Mouse (Mus musculus) splenic B cell, adult 2 months (primary cell): ENCODE measurements around the gene Sde2.

Experiments used
- DNase-seq: peaks from one replicate; pipeline ENCODE4 v3.0.0-alpha.2; 2011; ENCODE audit warnings: low read depth, low spot score
- H3K27me3 ChIP-seq: 2 replicates; pipeline ENCODE4 v1.6.1; 2012; ENCODE audit warnings: mild to moderate bottlenecking, low read length, moderate library complexity, mixed read lengths; ENCODE audit not compliant: control insufficient read depth, poor library complexity, insufficient read depth, severe bottlenecking
- H3K36me3 ChIP-seq: 2 replicates; pipeline ENCODE4 v1.6.1; 2012; ENCODE audit warnings: mild to moderate bottlenecking, low read length, moderate library complexity, mixed read lengths; ENCODE audit not compliant: control insufficient read depth, poor library complexity, insufficient read depth, severe bottlenecking

The Sde2 gene

DNA sequence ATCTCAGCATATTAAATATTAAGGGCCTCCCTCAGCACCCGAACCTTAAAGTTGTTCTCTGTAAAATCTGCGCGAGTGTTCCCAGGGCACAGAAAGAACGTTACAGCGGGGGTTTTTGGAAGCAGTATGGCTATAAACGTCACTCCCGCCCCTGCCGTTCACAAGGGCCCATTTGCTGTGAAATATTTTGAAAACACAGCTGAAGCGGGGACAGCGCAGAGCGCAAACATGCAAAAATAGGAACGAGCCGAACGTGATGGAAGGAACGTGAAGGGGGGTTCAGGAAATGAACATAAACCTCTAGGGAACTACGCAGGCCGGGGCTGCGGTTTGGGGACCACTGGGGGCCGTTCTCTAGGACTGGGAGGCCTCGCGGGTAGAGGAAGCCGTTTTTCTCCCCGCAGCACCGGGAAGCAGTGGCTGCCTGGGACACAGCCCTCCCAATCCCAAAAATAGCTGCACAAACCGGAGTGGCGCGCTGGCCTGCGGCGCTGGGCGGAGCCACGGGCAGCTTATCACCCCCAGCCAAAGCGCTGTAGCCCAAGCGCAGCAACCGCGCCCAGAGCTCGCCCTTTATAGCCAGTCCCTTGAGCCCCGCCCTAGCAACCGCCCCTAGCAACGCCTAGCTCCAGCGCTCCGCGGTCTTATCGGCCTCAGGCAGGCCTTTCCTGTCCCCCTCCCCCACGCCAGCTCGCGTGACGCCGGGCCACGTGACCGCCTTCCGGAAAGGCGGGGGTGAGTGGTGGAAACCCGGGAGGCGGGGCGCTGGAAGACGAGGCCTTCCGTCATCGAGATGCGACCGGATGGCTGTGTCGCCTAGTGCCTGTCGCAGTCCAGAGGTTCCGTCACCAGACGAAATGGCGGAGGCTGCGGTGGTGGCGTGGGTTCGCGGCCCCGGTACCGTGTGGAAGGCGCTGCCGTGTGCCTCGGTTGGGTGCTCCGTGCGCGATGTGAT lies at the start of gene Sde2:
Gene Sde2 (plus strand): TSS at position 812 of the 955 bp plus-strand sequence.
- DNase-seq, result peak; percentile 100
- no peaks in the 10 kb centered on the region for H3K27me3 ChIP-seq

DNA sequence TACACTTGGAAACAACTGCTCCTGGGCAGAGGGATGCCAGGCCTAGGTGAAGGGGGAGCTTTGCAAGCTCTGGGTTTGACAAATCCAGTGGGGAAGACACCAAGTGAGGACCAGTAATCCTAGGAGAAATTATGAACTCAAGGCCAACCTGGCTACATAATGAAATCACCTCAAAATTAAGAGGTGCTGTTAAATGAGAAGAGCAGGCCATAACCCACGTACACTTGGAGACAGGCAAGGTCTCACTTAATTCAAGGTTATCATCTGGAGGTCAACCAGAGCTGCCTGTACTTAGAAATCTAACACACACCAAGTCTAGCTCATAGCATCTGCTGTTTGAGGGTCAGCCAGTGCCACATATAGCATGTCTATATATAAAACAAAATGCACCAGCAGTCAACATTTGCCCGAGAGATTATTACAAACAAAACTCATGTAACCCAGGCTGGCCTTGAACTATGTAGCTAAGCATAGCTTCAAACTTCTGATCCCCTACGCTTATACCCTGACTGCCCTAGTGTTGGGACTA lies 49.4 kb upstream of the Sde2 start:
- Histone ChIP-seq H3K36me3 (peaks cover 19% of the 10 kb centered on the region), H3K27me3 (no peaks in the 10 kb centered on the region)
- no peak for DNase-seq

More for the DNA sequence above, at the start of gene Sde2:
- 0 out of 2 replicates have a peak, but pooled peaks cover 3% of the 10 kb centered on the region for H3K36me3 ChIP-seq

DNA sequence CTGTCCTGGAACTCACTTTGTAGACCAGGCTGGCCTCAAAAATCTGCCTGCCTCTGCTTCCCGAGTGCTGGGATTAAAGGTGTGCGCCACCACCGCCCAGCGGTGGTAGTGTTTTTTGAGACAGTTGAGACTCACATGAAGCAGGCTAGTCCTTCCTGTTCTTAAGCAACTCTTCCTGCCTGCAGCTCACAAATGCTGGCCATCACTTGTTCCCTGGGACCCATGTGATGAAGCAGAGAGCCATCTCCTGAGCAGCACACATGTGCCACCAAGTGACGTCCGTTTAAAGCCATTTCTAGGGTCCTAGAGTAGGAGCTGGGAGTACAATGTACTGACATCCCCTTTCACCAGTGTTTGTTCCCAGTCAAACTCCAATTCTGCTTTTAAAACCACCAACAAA lies 47.0 kb upstream of the Sde2 start:
- Histone ChIP-seq H3K36me3 (peaks cover 31% of the 10 kb centered on the region), H3K27me3 (no peaks in the 10 kb centered on the region)
- no peak for DNase-seq

GRCm38 (mm10) chr1:180808831-180809230 lies 42.1 kb upstream of the Sde2 start:
- no peak for DNase-seq
- Histone ChIP-seq H3K27me3 (no peaks in the 10 kb centered on the region), H3K36me3 (peaks cover 34% of the 10 kb centered on the region)

- H3K36me3 ChIP-seq, result peaks cover 26% of the 10 kb centered on the region
- H3K27me3 ChIP-seq, result no peaks in the 10 kb centered on the region
- peak; percentile 76 for DNase-seq
These were observed 40.0 kb upstream of the Sde2 start for GRCm38 (mm10) chr1:180810976-180811375.

- peak; percentile 68 for DNase-seq
- Histone ChIP-seq H3K36me3 (peaks cover 23% of the 10 kb centered on the region), H3K27me3 (no peaks in the 10 kb centered on the region)
These were observed 39.1 kb upstream of the Sde2 start for GRCm38 (mm10) chr1:180811596-180812462.

- peak; percentile 56 for DNase-seq
- H3K27me3 ChIP-seq, result no peaks in the 10 kb centered on the region
- peaks cover 17% of the 10 kb centered on the region for H3K36me3 ChIP-seq
These were observed 38.2 kb upstream of the Sde2 start for GRCm38 (mm10) chr1:180812463-180813408.

DNA sequence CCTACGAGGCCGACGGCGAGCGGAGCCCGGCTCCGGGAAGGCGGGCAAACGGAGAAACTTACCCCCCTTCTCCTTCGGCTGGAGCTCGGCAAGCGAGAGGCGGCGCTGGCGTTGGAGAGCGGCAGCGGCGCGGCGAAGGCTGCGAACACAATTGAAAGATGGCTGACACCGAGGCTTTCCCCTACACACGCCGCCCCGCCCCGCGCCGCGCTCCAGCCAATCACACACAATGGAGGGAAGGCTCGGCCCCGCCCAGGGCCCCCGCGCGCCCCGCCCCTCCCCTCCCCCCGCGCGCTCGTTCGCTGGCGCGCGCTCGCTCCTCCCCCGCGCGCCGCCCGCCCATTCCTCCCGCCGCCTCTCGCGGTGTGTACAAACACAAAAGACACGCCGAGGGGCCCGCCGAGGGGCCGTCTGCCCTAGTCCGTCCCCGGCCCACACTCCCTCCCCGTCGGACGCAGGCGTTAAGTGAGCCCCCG lies 37.5 kb upstream of the Sde2 start:
- no peaks in the 10 kb centered on the region for H3K27me3 ChIP-seq
- peaks cover 13% of the 10 kb centered on the region for H3K36me3 ChIP-seq
- DNase-seq, result peak; percentile 96

DNA sequence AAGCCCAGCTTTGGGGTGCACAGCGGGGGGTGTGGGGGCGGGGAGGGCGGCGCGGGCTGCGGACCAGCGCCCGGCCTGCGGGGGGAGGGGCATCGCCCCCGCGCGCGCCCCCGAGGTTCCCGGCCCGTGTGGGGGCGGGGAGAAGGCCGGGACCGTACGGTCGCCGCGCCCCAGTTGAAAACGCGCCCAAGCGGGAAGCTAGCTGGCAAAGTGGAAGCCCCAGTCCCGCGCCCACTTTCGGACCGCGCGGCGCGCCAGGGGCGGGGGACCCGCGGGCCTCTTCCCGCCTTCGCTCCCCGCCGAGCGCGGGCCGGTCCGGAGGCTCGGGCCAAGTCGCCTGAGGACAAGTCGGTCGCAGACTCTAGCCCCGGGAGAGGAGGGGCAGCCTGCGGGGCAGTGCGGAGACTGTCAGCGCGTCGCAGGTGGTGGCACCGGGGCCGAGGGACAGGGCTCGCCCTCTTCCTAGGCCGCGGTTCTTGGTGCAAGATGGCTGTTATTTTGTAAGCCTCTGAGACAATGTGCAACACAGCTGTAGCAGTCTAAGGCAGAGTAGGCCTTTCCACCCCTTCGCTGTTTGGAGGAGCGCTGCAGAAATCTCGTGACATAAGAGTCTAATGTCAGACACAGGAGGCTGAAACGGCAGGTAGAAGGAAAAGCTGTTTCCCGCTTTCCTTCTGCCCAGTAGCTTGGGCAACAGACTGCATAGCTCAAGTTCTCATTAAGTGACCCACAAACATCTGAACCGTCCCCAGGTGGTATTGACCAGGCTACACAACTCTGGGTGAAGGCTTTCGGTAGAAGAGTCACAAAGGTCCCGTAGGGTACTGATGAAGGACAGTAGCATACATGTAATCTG lies 36.8 kb upstream of the Sde2 start, which contains the start of gene H3f3a:
Gene H3f3a (minus strand): TSS at position 59 of the 856 bp plus-strand sequence.
- peak; percentile 89 for DNase-seq

GRCm38 (mm10) chr1:180815371-180816024 lies 35.4 kb upstream of the Sde2 start:
- no peaks in the 10 kb centered on the region for H3K27me3 ChIP-seq
- DNase-seq, result no peak
- H3K36me3 ChIP-seq, result peaks cover 4% of the 10 kb centered on the region; the same call in 1 of the 2 replicates

More for the DNA sequence above, 36.8 kb upstream of the Sde2 start, which contains the start of gene H3f3a:
- Histone ChIP-seq H3K36me3 (peaks cover 10% of the 10 kb centered on the region), H3K27me3 (no peaks in the 10 kb centered on the region)

DNA sequence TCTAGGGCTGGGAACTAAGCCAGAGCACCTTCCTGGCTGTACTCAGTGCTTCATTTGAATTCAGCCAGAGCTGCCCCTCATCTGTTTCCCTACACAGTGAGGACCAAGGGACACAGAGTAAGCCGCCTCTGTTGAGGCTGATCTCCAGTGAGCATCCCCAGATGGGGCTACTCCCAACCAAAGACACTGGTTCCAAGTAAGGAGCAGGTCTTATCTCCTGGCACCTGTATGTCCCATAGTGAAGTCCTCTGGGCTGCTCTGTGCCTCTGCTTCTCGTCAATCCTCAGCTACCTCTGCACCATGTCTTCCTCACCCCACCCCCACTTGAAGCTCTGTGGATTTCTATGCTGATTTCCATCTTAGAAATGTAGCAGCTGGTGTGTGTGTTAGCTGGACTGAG lies 32.9 kb upstream of the Sde2 start:
- Histone ChIP-seq H3K36me3 (no peaks in the 10 kb centered on the region), H3K27me3 (no peaks in the 10 kb centered on the region)
- no peak for DNase-seq

DNA sequence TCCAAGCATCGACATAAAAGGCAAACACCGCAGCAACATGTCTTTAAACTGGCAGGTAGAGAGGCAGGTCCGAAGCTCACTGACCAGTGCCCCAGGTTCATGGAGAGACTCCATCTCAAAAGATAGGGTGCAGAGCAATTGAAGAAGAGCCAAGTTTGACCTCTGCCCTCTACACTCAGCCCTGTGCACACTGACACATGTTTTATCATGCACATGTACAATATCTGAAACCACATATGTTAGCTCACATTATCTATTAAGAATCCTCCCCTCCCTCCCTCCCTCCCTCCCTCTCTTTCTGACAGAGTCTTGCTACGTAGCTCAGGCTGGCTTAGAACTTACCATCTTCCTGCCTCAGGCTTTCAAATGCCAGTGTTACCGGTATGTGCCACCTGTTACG lies 29.8 kb upstream of the Sde2 start:
- Histone ChIP-seq H3K36me3 (no peaks in the 10 kb centered on the region), H3K27me3 (no peaks in the 10 kb centered on the region)
- DNase-seq, result no peak
